Mouse (Mus musculus): ENCODE measurements around the gene Lrrc27. TPM values are rescaled to one million over a fixed set of nuclear protein-coding genes. Genes with fewer than 3 reads are reported as not detected.

Lrrc27 gene
- polyA plus RNA-seq, 1 experiment from 2014 or later = 4.7 TPM

GRCm38 (mm10) chr7:139186436-139186835, 26.4 kb upstream of the Lrrc27 start:
- H3K36me3 ChIP-seq (ENCODE audit: control insufficient read depth, insufficient read depth, low read length) = no peaks in the 10 kb centered on the region
- no peak overlapping the region; the same call in 1 of the 2 replicates for H3K4me3 ChIP-seq (ENCODE audit: low read depth, low read length)
- H3K4me2 ChIP-seq (ENCODE audit: low read length) = no peak overlapping the region
- no peak overlapping the region for H3K9ac ChIP-seq (ENCODE audit: low read length)
- 0 out of 2 replicates have a peak, but pooled peaks cover 3% of the 10 kb centered on the region for H3K4me1 ChIP-seq (replicated peaks; ENCODE audit: control insufficient read depth, insufficient read depth, low read length)
- H3K9me3 ChIP-seq (ENCODE audit: control insufficient read depth, low read length) = no peaks in the 10 kb centered on the region
- ATAC-seq (replicated peaks; ENCODE audit: low FRiP score, low TSS enrichment, low read depth) (no peak), DNase-seq (ENCODE audit: low spot score) (no peak)
- H3K27ac ChIP-seq (ENCODE audit: low read depth) = no peak overlapping the region
- peaks cover 44% of the 10 kb centered on the region for H3K27me3 ChIP-seq (replicated peaks; ENCODE audit: control insufficient read depth, insufficient read depth, low read length)
- 66% methylated on average over 8 of the region's 8 CpGs for WGBS

- H3K4me1 ChIP-seq (replicated peaks; ENCODE audit: control insufficient read depth, insufficient read depth, low read length) = 0 out of 2 replicates have a peak, but pooled peaks cover 3% of the 10 kb centered on the region
- H3K4me3 ChIP-seq (ENCODE audit: low read depth, low read length) = peak overlapping the region; percentile 62; the same call in 1 of the 2 replicates
- no peak for ATAC-seq (replicated peaks; ENCODE audit: low FRiP score, low TSS enrichment, low read depth)
- no peak overlapping the region for H3K27ac ChIP-seq (ENCODE audit: low read depth)
- H3K9ac ChIP-seq (ENCODE audit: low read length) = no peak overlapping the region
- peaks cover 44% of the 10 kb centered on the region for H3K27me3 ChIP-seq (replicated peaks; ENCODE audit: control insufficient read depth, insufficient read depth, low read length)
- DNase-seq (ENCODE audit: low spot score) = peak; percentile 52
- WGBS = 36% methylated on average over 7 of the region's 7 CpGs
- no peaks in the 10 kb centered on the region for H3K9me3 ChIP-seq (ENCODE audit: control insufficient read depth, low read length)
- H3K4me2 ChIP-seq (ENCODE audit: low read length) = peak overlapping the region; percentile 93
- no peaks in the 10 kb centered on the region for H3K36me3 ChIP-seq (ENCODE audit: control insufficient read depth, insufficient read depth, low read length)
Measured at GRCm38 (mm10) chr7:139187277-139187676, 25.5 kb upstream of the Lrrc27 start.

GRCm38 (mm10) chr7:139187771-139188633, 24.8 kb upstream of the Lrrc27 start:
- DNase-seq (ENCODE audit: low spot score) = no peak
- 0 out of 2 replicates have a peak, but pooled peaks cover 3% of the 10 kb centered on the region for H3K4me1 ChIP-seq (replicated peaks; ENCODE audit: control insufficient read depth, insufficient read depth, low read length)
- no peaks in the 10 kb centered on the region for H3K9me3 ChIP-seq (ENCODE audit: control insufficient read depth, low read length)
- peak overlapping the region; percentile 46 for H3K9ac ChIP-seq (ENCODE audit: low read length)
- peak; percentile 96 for ATAC-seq (replicated peaks; ENCODE audit: low FRiP score, low TSS enrichment, low read depth)
- WGBS = under 1% methylated on average over 93 of the region's 94 CpGs
- peak overlapping the region; percentile 62 for H3K4me3 ChIP-seq (ENCODE audit: low read depth, low read length)
- H3K4me2 ChIP-seq (ENCODE audit: low read length) = peak overlapping the region; percentile 93
- H3K36me3 ChIP-seq (ENCODE audit: control insufficient read depth, insufficient read depth, low read length) = no peaks in the 10 kb centered on the region
- H3K27ac ChIP-seq (ENCODE audit: low read depth) = no peak overlapping the region; the same call in 1 of the 2 replicates
- H3K27me3 ChIP-seq (replicated peaks; ENCODE audit: control insufficient read depth, insufficient read depth, low read length) = peaks cover 44% of the 10 kb centered on the region

- Histone ChIP-seq H3K9me3 (ENCODE audit: control insufficient read depth, low read length) (no peaks in the 10 kb centered on the region), H3K4me2 (ENCODE audit: low read length) (peak overlapping the region; percentile 93), H3K4me3 (ENCODE audit: low read depth, low read length) (peak overlapping the region; percentile 62), H3K4me1 (replicated peaks; ENCODE audit: control insufficient read depth, insufficient read depth, low read length) (0 out of 2 replicates have a peak, but pooled peaks cover 3% of the 10 kb centered on the region), H3K27me3 (replicated peaks; ENCODE audit: control insufficient read depth, insufficient read depth, low read length) (peaks cover 44% of the 10 kb centered on the region), H3K36me3 (ENCODE audit: control insufficient read depth, insufficient read depth, low read length) (no peaks in the 10 kb centered on the region), H3K9ac (ENCODE audit: low read length) (peak overlapping the region; percentile 46; the same call in 1 of the 2 replicates), H3K27ac (ENCODE audit: low read depth) (no peak overlapping the region; the same call in 1 of the 2 replicates)
- peak; percentile 77 for ATAC-seq (replicated peaks; ENCODE audit: low FRiP score, low TSS enrichment, low read depth)
- DNase-seq (ENCODE audit: low spot score) = peak; percentile 87
- 1% methylated on average over 23 of the region's 23 CpGs for WGBS
Measured at GRCm38 (mm10) chr7:139188634-139189207, 24.1 kb upstream of the Lrrc27 start.

GRCm38 (mm10) chr7:139190616-139191015, 22.2 kb upstream of the Lrrc27 start:
- Histone ChIP-seq H3K4me3 (ENCODE audit: low read depth, low read length) (no peak overlapping the region), H3K4me2 (ENCODE audit: low read length) (no peak overlapping the region), H3K9me3 (ENCODE audit: control insufficient read depth, low read length) (no peaks in the 10 kb centered on the region), H3K27me3 (replicated peaks; ENCODE audit: control insufficient read depth, insufficient read depth, low read length) (peaks cover 37% of the 10 kb centered on the region), H3K9ac (ENCODE audit: low read length) (no peak overlapping the region), H3K4me1 (replicated peaks; ENCODE audit: control insufficient read depth, insufficient read depth, low read length) (0 out of 2 replicates have a peak, but pooled peaks cover 3% of the 10 kb centered on the region), H3K27ac (ENCODE audit: low read depth) (no peak overlapping the region), H3K36me3 (ENCODE audit: control insufficient read depth, insufficient read depth, low read length) (no peaks in the 10 kb centered on the region)
- no peak for ATAC-seq (replicated peaks; ENCODE audit: low FRiP score, low TSS enrichment, low read depth)
- peak; percentile 21 for DNase-seq (ENCODE audit: low spot score)
- WGBS = 86% methylated on average over 4 of the region's 4 CpGs

- DNase-seq (ENCODE audit: low spot score) = peak; percentile 41
- no peak overlapping the region for H3K9ac ChIP-seq (ENCODE audit: low read length)
- WGBS = 70% methylated on average over 6 of the region's 6 CpGs
- no peak overlapping the region for H3K27ac ChIP-seq (ENCODE audit: low read depth)
- H3K4me1 ChIP-seq (replicated peaks; ENCODE audit: control insufficient read depth, insufficient read depth, low read length) = 0 out of 2 replicates have a peak, but pooled peaks cover 3% of the 10 kb centered on the region
- H3K27me3 ChIP-seq (replicated peaks; ENCODE audit: control insufficient read depth, insufficient read depth, low read length) = peaks cover 29% of the 10 kb centered on the region
- H3K36me3 ChIP-seq (ENCODE audit: control insufficient read depth, insufficient read depth, low read length) = no peaks in the 10 kb centered on the region
- no peak overlapping the region for H3K4me3 ChIP-seq (ENCODE audit: low read depth, low read length)
- H3K4me2 ChIP-seq (ENCODE audit: low read length) = no peak overlapping the region
- no peak for ATAC-seq (replicated peaks; ENCODE audit: low FRiP score, low TSS enrichment, low read depth)
- H3K9me3 ChIP-seq (ENCODE audit: control insufficient read depth, low read length) = no peaks in the 10 kb centered on the region
Measured at GRCm38 (mm10) chr7:139191619-139192018, 21.2 kb upstream of the Lrrc27 start.

- Histone ChIP-seq H3K4me3 (ENCODE audit: low read depth, low read length) (no peak overlapping the region), H3K9me3 (ENCODE audit: control insufficient read depth, low read length) (no peaks in the 10 kb centered on the region), H3K36me3 (ENCODE audit: control insufficient read depth, insufficient read depth, low read length) (no peaks in the 10 kb centered on the region), H3K4me2 (ENCODE audit: low read length) (no peak overlapping the region), H3K9ac (ENCODE audit: low read length) (no peak overlapping the region), H3K27ac (ENCODE audit: low read depth) (no peak overlapping the region), H3K27me3 (replicated peaks; ENCODE audit: control insufficient read depth, insufficient read depth, low read length) (no peaks in the 10 kb centered on the region), H3K4me1 (replicated peaks; ENCODE audit: control insufficient read depth, insufficient read depth, low read length) (no peaks in the 10 kb centered on the region)
- ATAC-seq (replicated peaks; ENCODE audit: low FRiP score, low TSS enrichment, low read depth) (no peak), DNase-seq (ENCODE audit: low spot score) (peak; percentile 38)
- WGBS = 73% methylated on average over 4 of the region's 4 CpGs
Measured at GRCm38 (mm10) chr7:139197022-139197421, 15.8 kb upstream of the Lrrc27 start.

GRCm38 (mm10) chr7:139200108-139200507, 12.7 kb upstream of the Lrrc27 start:
- H3K4me3 ChIP-seq (ENCODE audit: low read depth, low read length) = no peak overlapping the region
- 34% methylated on average over 7 of the region's 7 CpGs for WGBS
- no peaks in the 10 kb centered on the region for H3K36me3 ChIP-seq (ENCODE audit: control insufficient read depth, insufficient read depth, low read length)
- H3K27ac ChIP-seq (ENCODE audit: low read depth) = no peak overlapping the region
- no peak overlapping the region for H3K4me2 ChIP-seq (ENCODE audit: low read length)
- H3K9me3 ChIP-seq (ENCODE audit: control insufficient read depth, low read length) = no peaks in the 10 kb centered on the region
- no peaks in the 10 kb centered on the region for H3K27me3 ChIP-seq (replicated peaks; ENCODE audit: control insufficient read depth, insufficient read depth, low read length)
- no peaks in the 10 kb centered on the region for H3K4me1 ChIP-seq (replicated peaks; ENCODE audit: control insufficient read depth, insufficient read depth, low read length)
- H3K9ac ChIP-seq (ENCODE audit: low read length) = no peak overlapping the region
- DNase-seq (ENCODE audit: low spot score) (peak; percentile 74), ATAC-seq (replicated peaks; ENCODE audit: low FRiP score, low TSS enrichment, low read depth) (peak; percentile 58; the same call in 1 of the 2 replicates)

Data from intestine, embryonic 14.5 days (tissue).